Mouse (Mus musculus): ENCODE data around the gene Tmem236. TPM values are rescaled to one million over a fixed set of nuclear protein-coding genes. Genes with fewer than 3 reads are reported as not detected.
A peak's percentile ranks its signal among the peaks of the same experiment; 100 is the strongest.

The Tmem236 gene
- total and polyA plus RNA-seq, 3 experiments: 0.05 TPM; not detected in 2

GRCm38 (mm10) chr2:14145311-14145710 lies 29.0 kb upstream of the Tmem236 start:
- H3K4me2 ChIP-seq (ENCODE audit: insufficient read depth, low read depth, poor library complexity, severe bottlenecking): no peak overlapping the region
- TF ChIP-seq ZKSCAN1 (IDR thresholded peaks at IDR 0.05; ENCODE audit: borderline replicate concordance, low read depth, low read length) (no peak), UBTF (IDR thresholded peaks at IDR 0.05; ENCODE audit: low read depth, low read length) (no peak), CHD2 (IDR thresholded peaks at IDR 0.05; ENCODE audit: low read length) (no peak), ZC3H11A (IDR thresholded peaks at IDR 0.05; ENCODE audit: low read depth, low read length) (no peak), CTCF (conservative IDR thresholded peaks at IDR 0.05 in 1 of 2, IDR thresholded peaks at IDR 0.05 in 1 of 2; ENCODE audit: low read depth in 2 of 2, low read length in 2 of 2) (no peak), MXI1 (IDR thresholded peaks at IDR 0.05; ENCODE audit: low read depth, low read length) (no peak), CHD1 (IDR thresholded peaks at IDR 0.05; ENCODE audit: low read depth, low read length) (no peak), RCOR1 (conservative IDR thresholded peaks at IDR 0.05; ENCODE audit: low read depth, low read length) (no peak), MEF2A (IDR thresholded peaks at IDR 0.05; ENCODE audit: borderline replicate concordance, low read depth, low read length) (no peak), MAX (IDR thresholded peaks at IDR 0.05; ENCODE audit: low read length) (no peak), SIN3A (IDR thresholded peaks at IDR 0.05; ENCODE audit: low read length) (no peak), EP300 (IDR thresholded peaks at IDR 0.05; ENCODE audit: low read length) (no peak), E2F4 (IDR thresholded peaks at IDR 0.05; ENCODE audit: insufficient replicate concordance, low read depth, low read length) (no peak), BHLHE40 (IDR thresholded peaks at IDR 0.05; ENCODE audit: low read depth, low read length) (no peak), ELF1 (IDR thresholded peaks at IDR 0.05; ENCODE audit: low read depth, low read length) (no peak), IRF4 (IDR thresholded peaks at IDR 0.05; ENCODE audit: low read depth, low read length) (no peak), ZMIZ1 (IDR thresholded peaks at IDR 0.05; ENCODE audit: low read depth, low read length) (no peak), JUND (conservative IDR thresholded peaks at IDR 0.05; ENCODE audit: low read depth, low read length) (no peak)
- H3K4me3 ChIP-seq (replicated peaks in 1 of 3; ENCODE audit: low read depth in 2 of 3, low read length in 2 of 3, poor library complexity in 1 of 3): no peak overlapping the region
- no peaks in the 10 kb centered on the region for H3K9me3 ChIP-seq (replicated peaks; ENCODE audit: low read length)
- DNase-seq (ENCODE audit: extremely low read depth): no peak
- H3K9ac ChIP-seq (ENCODE audit: insufficient read depth, low read depth): no peak overlapping the region
- in situ Hi-C loops (cut with MboI; ENCODE audit: low pct_ligation_motif_present, low pct_unique_long_range_greater_than_20kb, low sequenced_read_pairs): no loop called here
- H3K36me3 ChIP-seq (replicated peaks in 1 of 2; ENCODE audit: control insufficient read depth in 1 of 2, insufficient read depth in 1 of 2, low read length in 1 of 2): peaks cover 31 to 68% of the 10 kb centered on the region in 2 experiments
- H3K4me1 ChIP-seq (ENCODE audit: control insufficient read depth in 1 of 2, insufficient read depth in 2 of 2): no peaks in the 10 kb centered on the region
- H3K27ac ChIP-seq (ENCODE audit: insufficient read depth, low read depth): no peak overlapping the region
- dilution Hi-C loops (cut with MboI; ENCODE audit: extremely low pct_ligation_motif_present, extremely low pct_unique_long_range_greater_than_20kb, low sequenced_read_pairs): no loop called here
- no peaks in the 10 kb centered on the region for H3K79me2 ChIP-seq (replicated peaks; ENCODE audit: control insufficient read depth, extremely low read depth, insufficient read depth, poor library complexity, severe bottlenecking)
- no peaks in the 10 kb centered on the region for H3K27me3 ChIP-seq (replicated peaks)

- TF ChIP-seq RAD21 (IDR thresholded peaks at IDR 0.05; ENCODE audit: low read depth, low read length): peak; percentile 42
- TF ChIP-seq SMC3 (IDR thresholded peaks at IDR 0.05; ENCODE audit: low read depth, low read length): peak; percentile 59
- TF ChIP-seq MAFK (IDR thresholded peaks at IDR 0.05; ENCODE audit: insufficient replicate concordance, low read length): no peak
- peak in 1 of 2 experiments; percentile 60; a peak in 2 of 4 replicates for TF ChIP-seq CTCF (conservative IDR thresholded peaks at IDR 0.05 in 1 of 2, IDR thresholded peaks at IDR 0.05 in 1 of 2; ENCODE audit: low read depth in 2 of 2, low read length in 2 of 2)
- DNase-seq (ENCODE audit: extremely low read depth): peak; percentile 21
- no peak overlapping the region for H3K4me3 ChIP-seq (replicated peaks in 1 of 3; ENCODE audit: low read depth in 2 of 3, low read length in 2 of 3, poor library complexity in 1 of 3)
- no peaks in the 10 kb centered on the region for H3K27me3 ChIP-seq (replicated peaks)
- in situ Hi-C loops (cut with MboI; ENCODE audit: low pct_ligation_motif_present, low pct_unique_long_range_greater_than_20kb, low sequenced_read_pairs) (no loop called here), dilution Hi-C loops (cut with MboI; ENCODE audit: extremely low pct_ligation_motif_present, extremely low pct_unique_long_range_greater_than_20kb, low sequenced_read_pairs) (no loop called here)
- H3K9ac ChIP-seq (ENCODE audit: insufficient read depth, low read depth): no peak overlapping the region
- peaks cover 21 to 62% of the 10 kb centered on the region in 2 experiments for H3K36me3 ChIP-seq (replicated peaks in 1 of 2; ENCODE audit: control insufficient read depth in 1 of 2, insufficient read depth in 1 of 2, low read length in 1 of 2)
- no peaks in the 10 kb centered on the region for H3K9me3 ChIP-seq (replicated peaks; ENCODE audit: low read length)
- H3K27ac ChIP-seq (ENCODE audit: insufficient read depth, low read depth): no peak overlapping the region
- H3K79me2 ChIP-seq (replicated peaks; ENCODE audit: control insufficient read depth, extremely low read depth, insufficient read depth, poor library complexity, severe bottlenecking): no peaks in the 10 kb centered on the region
- H3K4me2 ChIP-seq (ENCODE audit: insufficient read depth, low read depth, poor library complexity, severe bottlenecking): no peak overlapping the region
- no peaks in the 10 kb centered on the region for H3K4me1 ChIP-seq (ENCODE audit: control insufficient read depth in 1 of 2, insufficient read depth in 2 of 2)
Measured at GRCm38 (mm10) chr2:14146913-14147312, 27.4 kb upstream of the Tmem236 start.
